Mouse (Mus musculus) CH12.LX (cell line): ENCODE measurements around the gene Rerg.

Experiments
- BHLHE40 ChIP-seq: IDR thresholded peaks from 2 replicates; pipeline ENCODE4 v1.6.1; 2011; ENCODE audit warnings: mild to moderate bottlenecking, low read depth, low read length, improper control_type of control experiment
- CHD2 ChIP-seq: IDR thresholded peaks from 2 replicates; pipeline ENCODE4 v1.6.1; 2011; ENCODE audit warnings: low read length, improper control_type of control experiment
- CTCF ChIP-seq, 2 experiments: IDR thresholded peaks in 1 of 2; conservative IDR thresholded peaks in 1 of 2; 2 replicates each; pipeline ENCODE4 v1.5.1; 2011 to 2012; ENCODE audit warnings: low read depth in 2 of 2, low read length in 2 of 2, improper control_type of control experiment in 1 of 2, inconsistent platforms in 1 of 2, mild to moderate bottlenecking in 1 of 2, moderate library complexity in 1 of 2
- USF1 ChIP-seq: IDR thresholded peaks from 2 replicates; pipeline ENCODE4 v1.6.1; 2014; ENCODE audit warnings: low read depth, mild to moderate bottlenecking, inconsistent platforms, low read length, improper control_type of control experiment

GRCm38 (mm10) chr6:137217841-137218463, 47.7 kb upstream of the Rerg start:
- TF ChIP-seq BHLHE40 = no peak
- TF ChIP-seq CTCF (conservative IDR thresholded peaks at IDR 0.05 in 1 of 2, IDR thresholded peaks at IDR 0.05 in 1 of 2; ENCODE audit: low read depth in 2 of 2, low read length in 2 of 2) = no peak
- TF ChIP-seq USF1 = no peak
- TF ChIP-seq CHD2 = no peak
